Mouse (Mus musculus) testis, adult 2 months (tissue): ENCODE measurements around the gene Ntn1.

Experiments
- CTCF ChIP-seq: fragments of 200-500 bp; IDR thresholded peaks from 2 replicates; pipeline ENCODE4 v1.5.1; 2012; ENCODE audit warnings: low read depth, mild to moderate bottlenecking, inconsistent platforms, low read length, moderate library complexity; ENCODE audit not compliant: control insufficient read depth, insufficient read depth, insufficient replicate concordance
- POLR2A ChIP-seq: fragments of 200-500 bp; IDR thresholded peaks from 2 replicates; pipeline ENCODE4 v1.6.1; 2012; ENCODE audit warnings: low read depth, mild to moderate bottlenecking, inconsistent platforms, low read length, moderate library complexity; ENCODE audit not compliant: control insufficient read depth

- no peak for TF ChIP-seq CTCF
- TF ChIP-seq POLR2A: no peak
These were observed 61.3 kb downstream of the Ntn1 start for GRCm38 (mm10) chr11:68339331-68339730.
